Mouse (Mus musculus): ENCODE measurements around the gene RPS10-NUDT3.
"Not testable (repeated sequence)": the region's sequence is repeated elsewhere in the genome, so short reads cannot be mapped to it uniquely, and the experiment has no call there.

Gene RPS10-NUDT3

DNA sequence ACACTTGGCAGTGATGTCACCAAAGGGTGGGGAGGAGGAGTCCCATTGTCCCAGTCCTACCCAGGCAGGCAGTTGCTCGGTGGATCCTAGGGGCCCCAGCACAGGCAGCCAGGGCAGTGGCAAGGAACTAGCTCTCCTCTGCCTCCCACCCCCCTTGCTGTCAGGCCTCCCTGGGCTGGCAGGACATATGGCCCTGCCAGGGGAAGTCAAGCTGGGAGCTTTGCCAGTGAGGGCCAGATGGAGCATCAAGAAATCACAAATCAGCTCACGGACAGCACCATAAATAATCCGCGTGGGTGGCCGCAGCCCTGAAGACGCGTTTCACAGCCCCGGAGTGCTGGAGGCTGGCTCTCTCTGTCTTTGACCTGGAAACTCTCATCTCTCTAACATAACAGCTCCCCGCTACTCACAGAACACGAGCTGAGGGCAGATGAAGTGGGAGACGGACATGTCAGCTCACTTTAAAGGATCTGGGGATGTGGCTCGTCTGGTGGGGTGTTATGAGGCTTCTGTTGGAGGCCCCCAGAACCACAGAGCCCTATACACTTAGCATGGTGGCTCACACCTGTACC, 7.6 kb upstream of the RPS10-NUDT3 start:
- in situ Hi-C loops (cut with MboI, MseI) = no loop called here

DNA sequence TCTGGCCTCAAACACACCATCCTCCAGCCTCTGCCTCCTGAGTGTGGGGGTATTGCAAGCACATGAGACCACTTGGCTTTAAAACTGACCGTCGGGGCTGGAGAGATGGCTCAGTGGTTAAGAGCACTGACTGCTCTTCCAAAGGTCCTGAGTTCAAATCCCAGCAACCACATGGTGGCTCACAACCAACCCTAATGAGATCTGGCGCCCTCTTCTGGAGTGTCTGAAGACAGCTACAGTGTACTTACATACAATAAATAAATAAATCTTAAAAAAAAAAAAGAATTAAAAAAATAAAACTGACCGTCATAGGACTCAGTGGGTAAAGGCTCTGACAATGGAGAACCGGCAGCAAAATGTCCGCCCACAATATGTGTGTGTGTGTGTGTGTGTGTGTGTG, 4.8 kb upstream of the RPS10-NUDT3 start:
- in situ Hi-C loops (cut with MboI, MseI) = not testable (repeated sequence)

DNA sequence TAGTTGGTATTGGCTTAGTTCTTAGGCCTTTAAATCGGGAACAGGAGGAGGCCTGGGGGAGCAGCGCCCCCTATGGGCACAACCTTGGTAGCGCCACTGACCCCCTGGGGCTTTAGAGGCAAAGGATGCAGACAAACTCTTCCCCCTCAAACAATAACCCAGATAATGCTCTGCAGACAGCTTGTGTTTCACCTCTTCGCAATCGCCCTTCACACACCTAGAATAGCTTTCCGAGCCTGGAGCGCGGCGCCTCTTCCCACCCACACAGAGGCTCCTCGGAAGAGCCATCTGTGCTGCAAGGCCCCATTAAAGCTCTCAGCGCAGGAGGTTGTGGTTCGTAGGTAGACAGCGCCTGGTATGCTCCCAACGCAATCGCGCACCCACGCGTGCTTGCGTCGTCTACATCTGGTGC, 3.9 kb upstream of the RPS10-NUDT3 start:
- in situ Hi-C loops (cut with MboI, MseI) = no loop called here

DNA sequence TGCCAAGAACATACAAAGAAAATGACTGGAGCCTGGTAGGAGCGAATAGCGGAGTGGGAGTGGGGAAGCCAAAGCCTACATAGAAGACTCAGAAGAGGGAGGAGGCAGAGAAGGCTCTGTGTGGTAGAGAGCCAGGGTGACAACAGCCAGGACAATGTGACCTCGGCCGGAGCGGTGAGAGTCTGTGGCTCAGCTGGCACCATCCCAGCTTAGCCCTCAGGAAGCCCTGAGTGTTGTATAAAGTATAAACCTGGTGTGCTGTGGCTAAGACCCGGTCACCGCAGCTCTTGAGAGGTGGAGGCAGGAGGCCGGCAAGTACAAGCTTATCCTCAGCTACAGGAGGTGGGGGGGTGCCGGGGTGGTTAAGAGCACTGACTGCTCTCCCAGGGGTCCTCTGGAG, 2.3 kb upstream of the RPS10-NUDT3 start:
- in situ Hi-C loops (cut with MboI, MseI) = no loop called here

DNA sequence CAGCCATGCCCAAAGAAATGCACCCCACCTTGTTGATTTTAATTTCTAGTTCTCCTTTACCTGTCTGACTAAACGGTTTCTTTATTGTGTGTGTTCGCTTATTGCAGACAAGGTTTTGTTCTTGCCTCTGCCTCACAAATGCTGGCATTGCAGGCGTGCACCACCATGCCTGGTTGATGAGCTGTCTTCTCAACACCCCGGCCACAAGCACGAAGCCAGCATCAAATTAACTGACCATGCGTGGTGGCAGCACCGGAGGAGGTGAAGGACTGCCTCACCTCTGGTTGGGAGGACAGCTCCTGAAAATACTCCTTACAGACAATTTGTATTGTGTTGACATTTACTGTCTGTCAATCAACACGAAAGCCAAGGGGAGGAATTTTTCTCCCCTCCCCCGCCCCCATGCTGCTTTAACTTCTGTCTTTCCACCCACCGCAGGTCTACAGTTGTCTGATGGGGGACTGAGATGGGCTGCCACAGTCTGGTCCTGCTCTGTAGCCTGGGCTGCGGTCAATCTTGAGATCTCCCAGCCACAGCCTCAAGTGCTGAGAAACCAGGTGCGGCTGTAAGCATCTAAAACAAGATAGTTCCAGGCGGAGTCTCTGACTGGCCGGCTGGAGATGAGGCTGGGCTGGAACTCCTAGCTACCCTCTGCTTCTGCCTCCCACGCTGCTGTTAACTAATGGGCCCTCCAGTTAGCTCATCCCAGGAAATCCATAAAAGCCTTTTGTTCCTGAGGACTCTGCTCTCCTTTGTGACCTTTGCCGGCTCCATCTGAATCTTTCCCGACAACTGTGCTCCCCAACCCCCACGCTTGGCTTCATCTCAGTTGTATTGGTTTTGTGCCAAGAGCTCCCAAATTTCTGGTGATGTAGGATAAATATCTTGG, 1.4 kb upstream of the RPS10-NUDT3 start, which contains the start of gene Rps10:
Gene Rps10, minus strand, starts transcription at position 538 of the 889 bp plus-strand sequence.
- in situ Hi-C loops (cut with MboI, MseI) = no loop called here

DNA sequence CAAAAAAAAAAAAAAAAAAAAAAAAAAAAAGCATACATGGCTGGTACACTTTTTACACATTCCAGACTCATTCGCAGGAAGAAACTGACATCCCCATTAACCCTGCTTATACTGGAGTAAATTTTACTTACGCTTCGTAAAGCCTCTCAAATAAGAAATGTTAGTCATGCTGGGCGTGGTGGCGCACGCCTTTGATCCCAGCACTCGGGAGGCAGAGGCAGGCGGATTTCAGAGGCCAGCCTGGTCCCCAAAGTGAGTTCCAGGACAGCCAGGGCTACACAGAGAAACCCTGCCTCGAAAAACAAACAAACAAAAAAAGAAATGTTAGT, 517 bp upstream of the RPS10-NUDT3 start:
- in situ Hi-C loops (cut with MboI, MseI) = not testable (repeated sequence)

DNA sequence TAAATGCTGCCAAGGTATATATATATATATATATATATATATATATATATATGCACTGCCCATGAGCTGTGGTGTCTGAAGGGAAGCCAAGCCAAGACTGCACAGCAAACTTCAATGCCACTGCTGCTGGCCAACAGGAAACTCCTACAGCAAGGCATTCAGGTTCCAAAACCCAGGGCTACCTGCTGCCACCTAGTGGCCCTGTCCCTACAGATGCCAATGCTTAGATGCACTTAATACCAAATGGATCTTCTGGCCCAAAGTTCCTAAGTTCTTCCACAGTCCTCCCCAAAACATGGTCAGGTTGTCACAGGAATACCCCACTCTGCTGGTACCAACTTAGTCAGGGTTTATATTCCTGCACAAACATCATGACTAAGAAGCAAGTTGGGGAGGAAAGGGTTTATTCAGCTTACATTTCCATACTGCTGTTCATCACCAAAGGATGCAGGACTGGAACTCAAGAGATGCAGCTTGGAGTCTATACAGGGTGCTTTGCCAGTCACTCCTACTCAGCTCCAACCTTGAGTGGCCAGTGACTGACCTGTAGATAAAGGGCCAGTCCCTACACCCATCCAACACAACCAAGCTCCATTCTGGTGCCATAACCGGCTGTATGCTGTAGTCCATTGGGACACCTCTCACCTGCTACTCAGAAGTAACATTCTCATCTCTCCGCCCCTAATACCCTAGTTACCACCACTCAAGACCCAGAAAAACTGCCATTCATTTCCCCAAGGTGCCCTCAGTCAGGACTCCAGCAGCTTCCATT, 5.6 kb downstream of the RPS10-NUDT3 start:
- in situ Hi-C loops (cut with MboI, MseI) = no loop called here

DNA sequence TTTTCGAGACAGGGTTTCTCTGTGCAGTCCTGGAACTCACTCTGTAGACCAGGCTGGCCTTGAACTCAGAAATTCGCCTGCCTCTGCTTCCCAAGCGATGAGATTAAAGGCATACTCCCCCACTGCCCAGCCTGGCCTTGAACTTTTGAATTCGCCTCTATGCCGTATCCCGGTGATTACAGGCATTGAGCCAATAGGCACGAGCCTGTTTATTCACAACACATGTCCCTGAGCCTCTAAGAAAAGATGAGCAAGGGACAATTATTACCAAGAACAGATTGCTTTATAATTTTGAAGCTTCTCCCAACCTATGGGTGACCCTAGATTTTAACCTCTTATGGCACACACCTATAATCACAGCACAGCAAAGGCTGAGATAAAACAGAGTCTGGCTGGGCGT, 6.6 kb downstream of the RPS10-NUDT3 start:
- in situ Hi-C loops (cut with MboI, MseI) = no loop called here

DNA sequence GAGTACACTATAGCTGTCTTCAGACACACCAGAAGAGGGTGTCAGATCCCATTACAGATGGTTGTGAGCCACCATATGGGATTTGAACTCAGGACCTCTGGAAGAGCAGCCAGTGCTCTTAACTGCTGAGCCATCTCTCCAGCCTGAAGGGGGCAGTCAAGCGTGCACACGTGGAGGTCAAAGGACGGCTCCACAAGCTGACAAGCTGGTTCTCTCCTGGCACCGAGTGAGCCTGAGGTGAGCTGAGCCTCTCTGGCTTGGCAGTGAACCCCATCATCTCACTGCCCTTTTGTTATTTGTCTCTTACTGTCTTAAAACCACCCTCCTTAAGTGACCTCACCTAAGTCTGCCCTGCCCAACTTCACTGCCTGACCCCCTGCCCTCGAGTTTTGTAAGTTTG, 7.6 kb downstream of the RPS10-NUDT3 start:
- in situ Hi-C loops (cut with MboI, MseI) = no loop called here

DNA sequence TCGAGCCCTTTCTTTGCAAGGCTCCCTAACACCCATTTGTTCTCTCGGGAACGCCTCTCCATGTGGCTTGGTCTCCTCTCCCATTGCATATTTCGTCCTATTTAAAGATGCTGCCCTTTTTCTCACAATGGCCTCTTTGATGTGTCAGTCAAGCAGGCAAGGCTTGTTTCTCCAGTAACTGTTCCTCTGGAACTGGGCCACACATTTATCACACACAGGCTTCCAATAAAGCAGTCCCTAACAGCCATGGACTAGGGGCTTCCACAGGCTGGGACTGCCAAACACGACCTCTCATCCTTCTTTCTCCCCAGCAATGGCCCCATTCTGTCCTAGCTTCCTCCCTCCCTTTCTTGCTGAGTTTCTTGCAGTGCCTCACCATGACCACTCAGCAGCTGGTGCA, 8.3 kb downstream of the RPS10-NUDT3 start:
- in situ Hi-C loops (cut with MboI, MseI) = no loop called here

DNA sequence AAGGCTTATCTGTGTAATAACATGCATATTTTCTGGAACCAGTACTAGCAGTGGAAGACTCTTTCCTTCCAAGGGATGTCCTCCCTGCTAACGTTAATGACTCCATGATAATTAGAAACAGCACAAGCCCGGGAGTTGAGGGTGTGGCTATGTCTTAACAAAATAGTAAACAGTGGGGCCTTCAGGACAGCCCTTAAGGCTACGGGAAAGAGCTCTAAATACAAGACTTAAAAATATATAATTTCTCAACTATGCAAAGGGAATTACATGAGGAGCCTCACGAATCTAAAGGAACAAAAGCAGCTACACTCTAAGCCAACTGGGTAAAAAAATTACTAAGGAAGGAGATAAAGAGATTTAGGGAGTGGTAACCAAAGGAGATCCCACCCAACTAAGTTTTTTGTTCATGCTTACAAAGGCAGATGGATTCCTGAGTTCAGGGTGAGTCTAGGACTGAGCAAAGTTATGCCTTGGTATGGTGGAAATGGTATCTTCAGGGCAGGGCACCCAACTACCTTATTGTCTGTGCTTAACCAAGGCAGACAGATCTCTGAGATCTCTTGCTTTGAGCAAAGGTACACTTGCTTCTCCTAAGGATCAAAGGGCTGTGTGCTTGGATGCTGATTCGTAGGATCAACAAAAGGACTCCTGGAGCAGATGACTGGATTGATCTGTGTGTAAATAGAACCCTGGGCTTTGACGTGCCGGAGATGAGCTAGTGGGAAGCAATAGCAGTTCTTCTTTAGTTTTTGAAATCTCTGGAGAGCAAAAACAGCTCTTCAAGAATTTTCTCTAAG, 9.4 kb downstream of the RPS10-NUDT3 start:
- in situ Hi-C loops (cut with MboI, MseI) = no loop called here

DNA sequence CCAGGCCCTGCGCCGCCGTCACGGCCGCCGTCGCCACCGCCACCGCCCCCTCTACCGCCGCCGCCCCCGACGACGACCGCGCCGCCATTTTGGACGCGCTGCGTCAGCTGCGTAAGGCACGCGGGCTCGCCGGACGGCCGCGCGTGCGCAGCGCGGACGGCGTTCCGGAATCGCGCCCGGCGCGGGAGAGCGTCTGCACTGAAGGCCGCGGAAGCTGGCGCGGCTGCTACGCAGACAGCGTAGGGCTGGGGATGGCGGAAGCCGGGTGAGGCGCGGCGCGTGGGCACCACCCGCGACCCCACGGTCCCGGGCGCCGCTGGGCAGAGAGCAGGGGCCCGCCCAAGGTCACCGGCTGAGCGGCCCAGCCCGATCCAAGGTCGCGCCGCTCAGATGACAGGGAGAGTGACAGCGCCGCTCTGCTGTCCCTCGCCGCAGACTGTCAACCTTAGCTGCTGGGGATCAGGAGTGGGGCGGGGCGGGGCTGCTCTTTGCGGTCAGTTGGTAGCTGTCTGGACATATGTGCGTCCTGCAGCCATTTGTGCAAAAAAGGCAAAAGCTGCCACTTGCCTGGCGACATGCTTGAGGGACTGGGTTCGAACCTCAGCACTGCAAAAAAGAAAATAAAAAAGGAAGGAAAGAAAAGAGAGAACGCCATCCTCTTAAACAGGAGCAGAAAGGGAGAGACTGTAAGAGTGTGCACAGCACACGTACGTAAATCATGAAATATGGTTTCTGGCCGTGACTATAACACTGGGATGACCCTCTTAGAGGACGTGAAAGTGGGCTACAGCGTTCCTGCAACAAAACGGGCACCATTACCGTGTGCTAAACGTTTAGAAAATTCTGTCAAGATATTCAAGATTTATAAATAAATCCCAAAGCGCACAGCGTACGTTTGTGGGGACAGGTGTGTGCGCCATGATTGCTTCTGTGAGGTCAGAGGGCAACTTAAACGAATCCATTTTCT, 11.4 kb downstream of the RPS10-NUDT3 start, which contains the start of gene Nudt3:
Gene Nudt3, minus strand, starts transcription at position 136 of the 967 bp plus-strand sequence.
- in situ Hi-C loops (cut with MboI, MseI) = no loop called here

DNA sequence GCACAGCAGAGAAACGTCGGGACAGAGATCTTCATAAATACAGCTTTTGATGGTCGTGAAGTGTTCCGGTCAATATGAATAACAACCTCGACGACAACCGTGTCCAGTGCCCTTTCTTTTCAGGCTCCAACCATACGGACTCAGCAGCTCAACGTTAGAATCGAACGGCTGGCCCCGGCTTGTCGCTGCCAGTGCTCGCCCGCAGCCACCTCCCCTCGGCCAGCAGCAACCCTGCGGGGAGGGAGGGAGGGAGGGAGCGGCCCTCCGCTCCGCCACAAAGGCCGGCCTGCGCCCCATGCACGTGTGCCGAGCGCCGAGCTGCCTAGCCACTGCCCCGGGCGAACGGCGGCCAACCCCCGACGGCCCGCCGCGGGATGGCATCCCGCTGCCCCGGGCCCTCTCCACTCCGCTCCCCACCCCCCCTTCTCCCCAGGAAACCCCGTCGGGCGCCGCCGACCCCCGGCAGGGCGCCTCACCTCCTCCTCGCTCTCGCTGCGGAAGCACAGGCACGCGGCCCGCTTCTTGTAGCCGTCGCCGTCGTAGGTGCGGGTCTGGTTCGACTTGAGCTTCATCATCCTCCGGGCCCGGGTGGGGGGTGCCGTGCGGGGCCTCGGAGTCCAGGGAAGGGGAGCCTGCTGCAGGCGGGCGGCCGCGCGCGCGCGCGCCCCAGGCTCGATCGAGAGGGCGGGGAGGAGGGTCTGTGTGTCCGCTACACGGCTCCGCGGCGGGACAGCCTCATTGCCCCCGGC, 12.2 kb downstream of the RPS10-NUDT3 start:
- in situ Hi-C loops (cut with MboI, MseI) = no loop called here

DNA sequence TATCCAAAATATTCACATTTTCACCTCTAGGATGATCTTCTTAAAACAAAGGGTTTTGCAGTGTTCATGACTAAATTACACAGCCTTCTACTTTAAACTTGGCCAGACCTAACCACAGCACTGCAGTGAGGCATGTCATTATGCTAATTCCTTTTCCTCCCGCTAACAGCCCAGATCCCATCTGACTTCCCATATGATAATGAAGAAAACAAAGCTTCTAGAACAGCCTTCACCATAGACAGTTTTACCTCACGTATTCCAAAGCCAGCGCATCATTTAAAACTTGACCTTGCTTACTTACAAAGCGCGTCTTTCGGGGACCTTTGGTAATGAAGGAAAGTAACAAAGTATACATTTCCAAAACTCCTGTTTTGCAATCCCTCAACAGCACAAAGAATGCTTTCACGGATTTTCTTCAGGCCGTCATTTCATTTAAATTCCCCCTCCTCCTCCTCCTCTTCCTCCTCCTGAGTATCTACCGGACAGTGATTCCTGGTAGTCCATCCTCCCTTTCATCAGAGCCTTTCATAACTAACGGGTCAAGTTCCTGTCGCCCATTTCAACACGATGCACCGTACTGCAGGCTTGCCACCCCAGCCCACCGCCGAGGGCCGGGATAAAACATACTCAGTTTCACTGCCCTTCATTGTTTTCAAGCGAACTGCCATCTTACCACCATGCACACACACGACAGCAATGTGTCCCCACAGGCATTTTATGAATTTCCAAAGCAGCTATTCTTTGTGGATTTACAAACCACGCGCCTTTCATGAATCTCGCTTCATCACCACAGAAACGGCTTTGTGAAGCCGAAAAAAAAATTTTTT, 13.1 kb downstream of the RPS10-NUDT3 start:
- in situ Hi-C loops (cut with MboI, MseI) = no loop called here

DNA sequence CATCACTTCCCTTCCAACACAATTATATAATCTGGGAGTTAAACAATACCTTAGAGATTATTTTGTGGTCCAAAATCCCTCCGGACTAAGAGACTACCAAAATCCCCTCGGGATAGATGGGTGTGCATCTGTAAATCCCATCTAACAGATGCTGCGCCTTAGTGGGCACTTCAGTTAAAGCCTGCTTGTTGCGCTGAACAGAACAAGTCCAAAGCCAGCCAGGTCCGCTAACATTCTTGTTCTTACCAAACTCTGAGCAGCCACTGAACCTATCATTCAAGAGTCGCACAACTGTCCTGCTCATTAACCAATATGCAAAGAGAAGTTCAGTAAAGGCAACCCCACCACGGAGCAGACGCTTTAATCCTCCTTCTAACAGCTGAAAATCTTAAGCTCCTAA, 13.9 kb downstream of the RPS10-NUDT3 start:
- in situ Hi-C loops (cut with MboI, MseI) = no loop called here

DNA sequence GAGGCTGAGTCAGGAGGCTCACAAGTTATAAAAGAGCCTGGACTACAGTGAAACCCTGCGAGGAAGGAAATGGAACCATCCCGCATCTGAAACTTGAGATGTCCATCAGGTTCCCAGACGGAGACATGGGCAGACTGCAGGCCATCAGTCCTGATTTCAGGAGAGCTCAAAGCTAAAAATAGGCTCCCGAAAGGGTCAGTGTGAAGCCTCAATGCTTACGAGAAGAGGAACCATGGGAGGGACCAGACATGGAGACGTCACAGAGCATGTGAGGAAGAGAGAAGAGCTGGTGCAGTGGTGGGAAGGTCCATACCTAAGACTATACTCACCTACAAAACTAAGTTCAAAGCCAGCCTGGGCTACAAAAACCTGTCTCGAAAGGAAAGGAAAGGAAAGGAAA, 19.6 kb downstream of the RPS10-NUDT3 start:
- in situ Hi-C loops (cut with MboI, MseI) = loop anchor here (5.0 kb wide), 1 partner anchor 48 kb away; the partner anchor contains the start of gene AI413582

DNA sequence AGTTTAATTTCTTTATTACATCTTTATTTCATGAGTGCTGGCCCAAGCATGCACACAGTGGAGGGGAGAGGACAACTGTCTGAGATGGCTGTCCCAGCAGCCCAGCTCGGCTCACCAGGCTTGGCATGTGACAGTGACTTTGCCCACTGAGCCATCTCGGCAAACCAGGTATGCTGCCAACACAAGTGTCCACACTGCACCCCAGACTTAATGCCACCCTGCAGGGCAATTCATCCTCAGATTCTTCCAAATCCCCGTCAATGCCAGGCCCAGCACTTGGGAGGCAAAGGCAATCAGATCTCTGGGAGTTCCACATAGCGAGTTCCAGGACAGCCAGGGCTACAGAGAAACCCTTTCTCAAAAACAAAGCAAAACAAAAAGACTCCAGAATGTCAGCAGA, 22.0 kb downstream of the RPS10-NUDT3 start:
- in situ Hi-C loops (cut with MboI, MseI) = no loop called here

DNA sequence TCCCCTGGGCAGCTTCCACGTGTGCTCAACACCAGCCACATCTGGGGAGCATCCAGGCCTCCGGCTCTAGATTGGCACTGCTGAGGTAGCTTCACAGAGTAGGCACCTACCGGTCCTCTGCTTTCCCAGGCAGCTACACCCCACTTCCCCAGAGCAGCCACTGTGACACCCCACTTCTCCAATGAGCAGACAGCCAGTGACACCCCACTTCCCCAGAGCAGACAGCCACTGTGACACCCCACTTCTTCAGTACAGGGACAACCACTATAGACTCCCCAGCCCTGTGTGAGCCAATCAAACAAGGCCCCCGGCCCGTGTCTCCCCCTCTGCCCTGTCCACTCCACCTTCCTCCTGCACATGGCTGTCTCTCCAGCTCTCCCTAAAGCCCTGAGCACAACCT, 23.0 kb downstream of the RPS10-NUDT3 start:
- in situ Hi-C loops (cut with MboI, MseI) = no loop called here

DNA sequence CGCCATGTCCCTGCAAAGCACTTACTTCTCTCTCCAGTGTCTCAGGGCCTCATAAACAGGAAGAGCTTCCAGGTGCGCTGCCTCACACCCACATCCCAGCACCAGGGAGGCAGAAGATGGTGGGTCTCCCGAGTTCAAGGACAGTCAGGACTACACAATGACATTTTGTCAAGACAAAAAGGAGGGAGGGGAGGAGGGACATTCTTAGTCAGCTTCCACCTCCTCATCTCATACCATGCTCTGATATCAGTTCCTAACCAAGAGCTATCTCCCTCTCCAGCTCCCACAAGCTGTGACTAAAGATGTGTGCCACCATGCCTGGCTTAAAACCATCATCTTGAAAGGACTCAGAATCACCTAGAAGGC, 23.5 kb downstream of the RPS10-NUDT3 start:
- in situ Hi-C loops (cut with MboI, MseI) = no loop called here

All from T-helper 1 cell (primary cell).